Mouse (Mus musculus) liver, postnatal 0 days (tissue): ENCODE results near the gene Slc5a10. TPM values are rescaled to one million over a fixed set of nuclear protein-coding genes. Genes with fewer than 3 reads are reported as not detected.
A peak's percentile ranks its signal among the peaks of the same experiment; 100 is the strongest.

Source experiments
- ATAC-seq: fragments of 200-750 bp; cut with Nextera tagmentation; 2 replicates; pipeline ENCODE4 v1.8.0; 2017; ENCODE audit warnings: mild to moderate bottlenecking, moderate library complexity
- DNase-seq: peaks from one replicate; pipeline ENCODE4 v3.0.0-alpha.2; 2016
- H3K27ac ChIP-seq: fragments of 300-500 bp; sonication (generic); 2 replicates; pipeline ENCODE4 v1.5.1; 2014; ENCODE audit warnings: antibody characterized with exemption, moderate library complexity, mild to moderate bottlenecking, low read depth
- H3K27me3 ChIP-seq: fragments of 300-500 bp; sonication (generic); 2 replicates; pipeline ENCODE4 v1.6.1; 2014; ENCODE audit warnings: low read length, control low read depth, mixed read lengths; ENCODE audit not compliant: insufficient read depth
- H3K36me3 ChIP-seq: fragments of 300-500 bp; sonication (generic); replicated peaks from 2 replicates; pipeline ENCODE4 v1.6.1; 2014; ENCODE audit warnings: mild to moderate bottlenecking, control low read depth, low read length, moderate library complexity, mixed read lengths; ENCODE audit not compliant: insufficient read depth
- H3K4me1 ChIP-seq: fragments of 300-500 bp; sonication (generic); 2 replicates; pipeline ENCODE4 v1.6.1; 2014; ENCODE audit warnings: antibody characterized with exemption, mild to moderate bottlenecking, control low read depth; ENCODE audit not compliant: insufficient read depth
- H3K4me2 ChIP-seq: fragments of 300-500 bp; sonication (generic); 2 replicates; pipeline ENCODE4 v1.6.1; 2014; ENCODE audit warnings: low read depth, mild to moderate bottlenecking, low read length, moderate library complexity, mixed read lengths
- H3K4me3 ChIP-seq: fragments of 300-500 bp; sonication (generic); 2 replicates; pipeline ENCODE4 v1.5.1; 2014; ENCODE audit warnings: low read depth, low read length
- H3K9ac ChIP-seq: fragments of 300-500 bp; sonication (generic); replicated peaks from 2 replicates; pipeline ENCODE4 v1.6.1; 2014; ENCODE audit warnings: mild to moderate bottlenecking, moderate library complexity
- H3K9me3 ChIP-seq: fragments of 300-500 bp; sonication (generic); 2 replicates; pipeline ENCODE4 v1.6.1; 2016; ENCODE audit warnings: mild to moderate bottlenecking, control low read depth, low read length, mixed read lengths
- CTCF ChIP-seq: sonication (generic); IDR thresholded peaks from 2 replicates; pipeline ENCODE4 v1.5.1; 2016; ENCODE audit warnings: antibody characterized with exemption, low read depth
- EP300 ChIP-seq: IDR thresholded peaks from 2 replicates; pipeline ENCODE4 v1.6.1; 2016; ENCODE audit warnings: antibody characterized with exemption, low read depth, mild to moderate bottlenecking
- WGBS: fragments of 180-500 bp; shearing (Covaris S2); extraction: QIAGEN DNeasy Blood & Tissue Kit; methylation state at CpG from one replicate; pipeline ENCODE4 v1.1.7; 2014; ENCODE audit not compliant: insufficient replicate concordance; 5-methylcytosine and 5-hydroxymethylcytosine counted together
- polyA plus RNA-seq: library from polyadenylated mRNA; unstranded; fragments of >200 nt; fragmentation: Nextera tagmentation; extraction: Ambion mirVana; gene quantifications from 2 replicates; pipeline ENCODE4 v1.2.1, GENCODE M21; 2015

Gene Slc5a10
- polyA plus RNA-seq, 1 experiment from 2014 or later, result not detected

- 0 out of 2 replicates have a peak, but pooled peaks cover 3% of the 10 kb centered on the region for H3K4me1 ChIP-seq
- peaks cover 11% of the 10 kb centered on the region; the same call in 1 of the 2 replicates for H3K36me3 ChIP-seq
- H3K4me3 ChIP-seq, result no peak overlapping the region
- 0 out of 2 replicates have a peak, but pooled peaks have one; percentile 43 for ATAC-seq
- no peaks in the 10 kb centered on the region for H3K9me3 ChIP-seq
- no peak overlapping the region for H3K4me2 ChIP-seq
- no peaks in the 10 kb centered on the region for H3K27me3 ChIP-seq
- TF ChIP-seq CTCF, result no peak
- TF ChIP-seq EP300, result 0 out of 2 replicates have a peak, but pooled peaks have one; percentile 24
- peak overlapping the region; percentile 1; the same call in 1 of the 2 replicates for H3K27ac ChIP-seq
- H3K9ac ChIP-seq, result no peak overlapping the region
- 26% methylated on average over 2 of the region's 2 CpGs for WGBS
- DNase-seq, result no peak
These were observed 7.4 kb upstream of the Slc5a10 start for GRCm38 (mm10) chr11:61728037-61728436.

- Histone ChIP-seq H3K4me2 (no peak overlapping the region), H3K4me3 (no peak overlapping the region), H3K9ac (no peak overlapping the region), H3K27ac (no peak overlapping the region), H3K27me3 (no peaks in the 10 kb centered on the region), H3K4me1 (no peaks in the 10 kb centered on the region), H3K36me3 (no peaks in the 10 kb centered on the region), H3K9me3 (no peaks in the 10 kb centered on the region)
- no peak for ATAC-seq
- DNase-seq, result no peak
- TF ChIP-seq CTCF (no peak), EP300 (no peak)
- WGBS, result 72% methylated on average over 5 of the region's 5 CpGs
These were observed 1.5 kb upstream of the Slc5a10 start for GRCm38 (mm10) chr11:61722077-61722476.

GRCm38 (mm10) chr11:61719826-61720225 lies 800 bp downstream of the Slc5a10 start:
- Histone ChIP-seq H3K9me3 (no peaks in the 10 kb centered on the region), H3K27me3 (no peaks in the 10 kb centered on the region), H3K4me2 (no peak overlapping the region), H3K36me3 (no peaks in the 10 kb centered on the region), H3K27ac (no peak overlapping the region), H3K4me1 (no peaks in the 10 kb centered on the region), H3K4me3 (no peak overlapping the region), H3K9ac (no peak overlapping the region)
- ATAC-seq, result no peak
- 69% methylated on average over 8 of the region's 8 CpGs for WGBS
- TF ChIP-seq EP300 (no peak), CTCF (no peak)
- DNase-seq, result no peak

GRCm38 (mm10) chr11:61719387-61719786 lies 1.2 kb downstream of the Slc5a10 start:
- no peak overlapping the region for H3K4me2 ChIP-seq
- ATAC-seq, result no peak
- H3K4me3 ChIP-seq, result no peak overlapping the region
- no peaks in the 10 kb centered on the region for H3K27me3 ChIP-seq
- no peaks in the 10 kb centered on the region for H3K4me1 ChIP-seq
- H3K36me3 ChIP-seq, result no peaks in the 10 kb centered on the region
- no peaks in the 10 kb centered on the region for H3K9me3 ChIP-seq
- no peak overlapping the region for H3K9ac ChIP-seq
- no peak for DNase-seq
- no peak for TF ChIP-seq EP300
- no peak for TF ChIP-seq CTCF
- 53% methylated on average over 3 of the region's 3 CpGs for WGBS
- H3K27ac ChIP-seq, result no peak overlapping the region

- Histone ChIP-seq H3K9ac (no peak overlapping the region), H3K27me3 (no peaks in the 10 kb centered on the region), H3K4me3 (no peak overlapping the region), H3K27ac (no peak overlapping the region), H3K4me1 (no peaks in the 10 kb centered on the region), H3K9me3 (no peaks in the 10 kb centered on the region), H3K4me2 (no peak overlapping the region), H3K36me3 (no peaks in the 10 kb centered on the region)
- 73% methylated on average over 5 of the region's 5 CpGs for WGBS
- ATAC-seq (no peak), DNase-seq (no peak)
- TF ChIP-seq EP300, result no peak
These were observed 2.6 kb downstream of the Slc5a10 start for GRCm38 (mm10) chr11:61717990-61718389.

GRCm38 (mm10) chr11:61715130-61715529 lies 5.5 kb downstream of the Slc5a10 start:
- peak; percentile 28; the same call in 1 of the 2 replicates for ATAC-seq
- TF ChIP-seq EP300 (no peak), CTCF (no peak)
- no peak for DNase-seq
- no peak overlapping the region for H3K4me3 ChIP-seq
- WGBS, result 57% methylated on average over 6 of the region's 6 CpGs
- no peaks in the 10 kb centered on the region for H3K9me3 ChIP-seq
- H3K36me3 ChIP-seq, result no peaks in the 10 kb centered on the region
- no peak overlapping the region for H3K4me2 ChIP-seq
- no peak overlapping the region for H3K27ac ChIP-seq
- no peak overlapping the region for H3K9ac ChIP-seq
- no peaks in the 10 kb centered on the region for H3K4me1 ChIP-seq
- no peaks in the 10 kb centered on the region for H3K27me3 ChIP-seq
